Mouse (Mus musculus) ES-E14 (cell line): ENCODE measurements around the gene Ccdc154. TPM values are rescaled to one million over a fixed set of nuclear protein-coding genes. Genes with fewer than 3 reads are reported as not detected.

ENCODE experiments used
- DNase-seq: peaks from one replicate; pipeline ENCODE4 v3.0.0-alpha.2; 2013; ENCODE audit warnings: low read depth, low spot score
- H3K27ac ChIP-seq: 2 replicates; pipeline ENCODE4 v1.5.1; 2012; ENCODE audit warnings: low read depth, mild to moderate bottlenecking, low read length, moderate library complexity, mixed read lengths; ENCODE audit not compliant: poor library complexity, insufficient read depth, severe bottlenecking
- H3K36me3 ChIP-seq: 2 replicates; pipeline ENCODE4 v1.6.1; 2012; ENCODE audit warnings: mild to moderate bottlenecking, low read length, moderate library complexity, mixed read lengths; ENCODE audit not compliant: control insufficient read depth, poor library complexity, insufficient read depth, severe bottlenecking
- H3K4me1 ChIP-seq, 2 experiments: fragments of 150-350 bp in 1 of 2; sonication (generic) in 1 of 2; 2 replicates each; pipeline ENCODE4 v1.6.1; 2012; ENCODE audit warnings: low read length in 2 of 2, mild to moderate bottlenecking in 1 of 2, mixed read lengths in 1 of 2; ENCODE audit not compliant: control insufficient read depth in 2 of 2, insufficient read depth in 2 of 2, poor library complexity in 1 of 2
- H3K4me3 ChIP-seq, 2 experiments: fragments of 150-350 bp in 1 of 2; sonication (generic) in 1 of 2; 2 replicates each; pipeline ENCODE4 v1.5.1; 2012; ENCODE audit warnings: low read length in 2 of 2, low read depth in 1 of 2, mild to moderate bottlenecking in 1 of 2, mixed read lengths in 1 of 2; ENCODE audit not compliant: insufficient read depth in 1 of 2, poor library complexity in 1 of 2, severe bottlenecking in 1 of 2
- H3K9ac ChIP-seq: 2 replicates; pipeline ENCODE4 v1.6.1; 2012; ENCODE audit warnings: low read depth, mild to moderate bottlenecking, low read length, mixed read lengths; ENCODE audit not compliant: poor library complexity, insufficient read depth, severe bottlenecking
- H3K9me3 ChIP-seq: fragments of 150-350 bp; sonication (generic); 2 replicates; pipeline ENCODE4 v1.6.1; 2012; ENCODE audit warnings: low read depth, mild to moderate bottlenecking, low read length; ENCODE audit not compliant: control insufficient read depth, insufficient read depth
- CHD2 ChIP-seq: IDR thresholded peaks from 2 replicates; pipeline ENCODE4 v1.6.1; 2014; ENCODE audit warnings: mild to moderate bottlenecking, low read depth, low read length, inconsistent platforms
- HCFC1 ChIP-seq: IDR thresholded peaks from 2 replicates; pipeline ENCODE4 v1.6.1; 2012; ENCODE audit warnings: low read length, inconsistent platforms, borderline replicate concordance; ENCODE audit not compliant: insufficient read depth
- MAFK ChIP-seq: IDR thresholded peaks from 2 replicates; pipeline ENCODE4 v1.6.1; 2014; ENCODE audit warnings: mild to moderate bottlenecking, low read depth, low read length, inconsistent platforms; ENCODE audit not compliant: insufficient read depth
- ZC3H11A ChIP-seq: IDR thresholded peaks from 2 replicates; pipeline ENCODE4 v1.6.1; 2012; ENCODE audit warnings: low read depth, mild to moderate bottlenecking, inconsistent platforms, low read length, borderline replicate concordance
- ZNF384 ChIP-seq: IDR thresholded peaks from 2 replicates; pipeline ENCODE4 v1.6.1; 2012; ENCODE audit warnings: low read depth, low read length, inconsistent platforms
- in situ Hi-C, 2 experiments: fragments of 600-800 bp; cut with MboI; formaldehyde crosslinking; loops; one replicate each; pipeline ENCODE4 v1.15.1; 2025; ENCODE audit warnings: low sequenced_read_pairs in 2 of 2, inconsistent platforms in 1 of 2; ENCODE audit not compliant: unreplicated experiment in 2 of 2
- total RNA-seq: library from RNA; depleted of rRNA; stranded (reverse); fragments of 300-350 nt; gene quantifications from 2 replicates; pipeline ENCODE4 v1.2.3, GENCODE M21; 2012; rRNA removed

Gene Ccdc154
- 0.18 and 0.32 TPM in 2 replicates for total RNA-seq

DNA sequence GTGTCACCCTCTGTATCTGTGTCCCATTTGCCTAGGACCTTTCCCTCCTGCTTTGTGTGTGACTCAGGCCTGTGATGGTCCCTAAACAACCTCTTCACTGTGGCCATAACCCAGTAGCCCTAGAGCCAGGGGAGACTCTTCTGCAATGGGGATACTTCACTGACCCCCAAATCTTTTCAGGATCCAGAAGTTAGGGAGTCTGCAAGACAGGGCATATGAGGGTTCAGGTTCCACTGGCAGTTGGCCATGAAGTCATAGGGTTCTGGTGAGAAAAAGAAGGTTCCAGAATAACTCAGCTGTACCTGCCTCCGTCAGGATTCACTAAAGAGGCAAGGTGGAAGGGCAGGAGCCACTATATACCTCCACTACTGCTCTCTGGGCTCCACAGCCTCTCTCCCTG, at the start of gene Ccdc154:
Gene Ccdc154 (plus strand): TSS at position 301 of the 400 bp plus-strand sequence.
- DNase-seq, result no peak
- in situ Hi-C loops, result no loop called here
- TF ChIP-seq ZC3H11A (no peak), HCFC1 (no peak)
- Histone ChIP-seq H3K4me3 (no peak within 1 kb of the TSS), H3K9me3 (no peaks in the 10 kb centered on the region), H3K36me3 (peaks cover 11% of the 10 kb centered on the region), H3K9ac (no peak within 1 kb of the TSS), H3K27ac (no peak within 1 kb of the TSS), H3K4me1 (no peaks in the 10 kb centered on the region; a peak in 1 of 4 replicates)

DNA sequence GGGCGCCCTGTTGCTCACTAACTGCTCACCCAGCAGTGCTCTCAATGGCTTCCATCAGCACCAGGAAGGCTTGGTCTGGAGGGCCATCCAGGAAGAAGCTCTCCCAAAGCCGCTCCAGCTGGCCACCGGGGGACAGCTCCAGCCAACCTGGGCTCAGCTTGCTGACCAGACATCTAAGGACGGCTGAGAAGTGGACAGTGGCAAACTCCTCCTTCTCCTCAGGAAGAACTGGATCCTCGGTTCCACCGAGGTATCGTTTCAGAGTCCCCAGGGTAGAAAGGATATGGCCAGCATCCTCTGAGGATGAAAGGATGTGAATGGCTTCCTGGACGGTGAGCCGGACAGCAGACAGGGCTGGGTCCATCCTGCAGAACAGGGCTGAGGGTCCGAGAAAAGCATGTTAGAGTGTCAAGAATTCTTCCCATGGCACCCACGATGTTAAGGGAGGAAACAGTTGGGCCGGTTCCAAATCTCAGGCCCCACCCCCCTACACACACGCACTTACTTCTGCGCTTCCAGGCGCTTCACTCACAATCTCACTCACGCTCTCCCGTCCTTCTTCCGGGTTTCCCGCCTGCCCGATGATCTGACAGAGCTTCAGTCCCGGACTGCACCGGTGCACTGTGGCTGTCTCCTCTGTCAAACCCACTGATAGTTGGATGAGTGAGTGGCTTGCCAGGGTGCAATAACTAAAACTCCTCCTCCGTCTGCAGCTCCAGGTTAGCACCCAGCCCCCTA, 47.2 kb upstream of the Ccdc154 start:
- DNase-seq, result peak; percentile 8
- Histone ChIP-seq H3K4me1 (peaks cover 2 to 7% of the 10 kb centered on the region in 2 experiments; a peak in 3 of 4 replicates), H3K9me3 (no peaks in the 10 kb centered on the region), H3K27ac (no peak overlapping the region; the same call in 1 of the 2 replicates), H3K9ac (peak overlapping the region; percentile 89), H3K4me3 (peak overlapping the region; percentile 72 to 75), H3K36me3 (peaks cover 17% of the 10 kb centered on the region; the same call in 1 of the 2 replicates)
- in situ Hi-C loops, result no loop called here
- TF ChIP-seq ZC3H11A, result no peak

- in situ Hi-C loops, result no loop called here
- TF ChIP-seq ZC3H11A (peak; percentile 98), MAFK (no peak), HCFC1 (peak; percentile 31; the same call in 1 of the 2 replicates)
- no peaks in the 10 kb centered on the region for H3K9me3 ChIP-seq
These were observed 46.4 kb upstream of the Ccdc154 start, which contains the start of gene Telo2 for GRCm38 (mm10) chr17:25115664-25116432. Gene Telo2, minus strand, starts transcription at chr17:25115967.

GRCm38 (mm10) chr17:25117263-25117662, 45.0 kb upstream of the Ccdc154 start:
- H3K9me3 ChIP-seq, result no peaks in the 10 kb centered on the region
- no peak for TF ChIP-seq CHD2
- TF ChIP-seq ZC3H11A, result peak; percentile 73
- TF ChIP-seq HCFC1, result no peak
- no peak for TF ChIP-seq ZNF384
- no peak overlapping the region for H3K4me3 ChIP-seq
- peaks cover 9% of the 10 kb centered on the region; the same call in 1 of the 2 replicates for H3K36me3 ChIP-seq
- no peak overlapping the region for H3K9ac ChIP-seq
- no peak overlapping the region for H3K27ac ChIP-seq
- DNase-seq, result peak; percentile 59
- peaks cover 2 to 7% of the 10 kb centered on the region in 2 experiments; a peak in 3 of 4 replicates for H3K4me1 ChIP-seq
- in situ Hi-C loops, result no loop called here

More at GRCm38 (mm10) chr17:25115664-25116432, 46.4 kb upstream of the Ccdc154 start, which contains the start of gene Telo2:
- Histone ChIP-seq H3K9ac (peak within 1 kb of the TSS; percentile 89), H3K27ac (no peak within 1 kb of the TSS; the same call in 1 of the 2 replicates), H3K4me3 (peak within 1 kb of the TSS; percentile 72 to 75), H3K4me1 (peaks cover 2 to 7% of the 10 kb centered on the region in 2 experiments; a peak in 3 of 4 replicates), H3K36me3 (peaks cover 12% of the 10 kb centered on the region; the same call in 1 of the 2 replicates)
- DNase-seq, result peak; percentile 79
